Mouse (Mus musculus) myocyte (in vitro differentiated cells): ENCODE measurements around the gene Mex3d. TPM values are rescaled to one million over a fixed set of nuclear protein-coding genes. Genes with fewer than 3 reads are reported as not detected.

Experiments used
- H3K27me3 ChIP-seq: one replicate; pipeline ENCODE4 v1.6.1; 2011; ENCODE audit not compliant: control insufficient read depth, insufficient read depth, insufficient read length
- H3K36me3 ChIP-seq: one replicate; pipeline ENCODE4 v1.6.1; 2011; ENCODE audit not compliant: control insufficient read depth, insufficient read depth
- H3K4me2 ChIP-seq: one replicate; pipeline ENCODE4 v1.6.1; 2011; ENCODE audit warnings: low read depth, control low read depth
- H3K4me3 ChIP-seq: one replicate; pipeline ENCODE4 v1.5.1; 2011; ENCODE audit warnings: mild to moderate bottlenecking, control low read depth, moderate library complexity
- H3K79me2 ChIP-seq: one replicate; pipeline ENCODE4 v1.6.1; 2011; ENCODE audit not compliant: control insufficient read depth, insufficient read depth
- H3ac ChIP-seq: one replicate; pipeline ENCODE4 v1.6.1; 2011; ENCODE audit not compliant: control insufficient read depth, insufficient read length
- E2F4 ChIP-seq: IDR thresholded peaks from one replicate; pipeline ENCODE4 v1.6.1; 2011; ENCODE audit warnings: mild to moderate bottlenecking, control low read depth, moderate library complexity; ENCODE audit not compliant: insufficient read depth
- MYOD1 ChIP-seq, 3 experiments: IDR thresholded peaks; one replicate each; pipeline ENCODE4 v1.6.1; 2011; ENCODE audit warnings: control low read depth in 2 of 3, low read depth in 2 of 3, mild to moderate bottlenecking in 2 of 3, moderate library complexity in 1 of 3; ENCODE audit not compliant: insufficient read length in 2 of 3, control insufficient read depth in 1 of 3
- MYOG ChIP-seq, 3 experiments: IDR thresholded peaks; one replicate each; pipeline ENCODE4 v1.6.1; 2011; ENCODE audit warnings: control low read depth in 2 of 3, low read depth in 2 of 3, mild to moderate bottlenecking in 2 of 3; ENCODE audit not compliant: insufficient read length in 2 of 3, control insufficient read depth in 1 of 3, insufficient read depth in 1 of 3
- POLR2A ChIP-seq: IDR thresholded peaks from one replicate; pipeline ENCODE4 v1.6.1; 2011; ENCODE audit warnings: low read depth, mild to moderate bottlenecking, control low read depth, moderate library complexity; ENCODE audit not compliant: insufficient read length
- POLR2AphosphoS2 ChIP-seq: IDR thresholded peaks from one replicate; pipeline ENCODE4 v1.6.1; 2011; ENCODE audit warnings: low read depth, control low read depth; ENCODE audit not compliant: insufficient read length
- REST ChIP-seq: IDR thresholded peaks from one replicate; pipeline ENCODE4 v1.6.1; 2011; ENCODE audit warnings: mild to moderate bottlenecking, control low read depth, moderate library complexity; ENCODE audit not compliant: insufficient read depth, insufficient read length
- SRF ChIP-seq: IDR thresholded peaks from one replicate; pipeline ENCODE4 v1.6.1; 2011; ENCODE audit warnings: low read depth; ENCODE audit not compliant: control insufficient read depth, insufficient read length
- TCF3 ChIP-seq: IDR thresholded peaks from one replicate; pipeline ENCODE4 v1.6.1; 2011; ENCODE audit warnings: low read depth, control low read depth; ENCODE audit not compliant: insufficient read length
- USF1 ChIP-seq: IDR thresholded peaks from one replicate; pipeline ENCODE4 v1.6.1; 2011; ENCODE audit warnings: low read depth, mild to moderate bottlenecking, control low read depth, moderate library complexity
- polyA plus RNA-seq: library from polyadenylated mRNA; unstranded; fragments of >200 nt; fragmentation: generic; extraction: Trizol; gene quantifications from one replicate; pipeline ENCODE4 v1.2.1, GENCODE M21; 2012; ENCODE audit warnings: missing spikeins

The Mex3d gene
- polyA plus RNA-seq, 1 experiment, result 29.6 TPM

DNA sequence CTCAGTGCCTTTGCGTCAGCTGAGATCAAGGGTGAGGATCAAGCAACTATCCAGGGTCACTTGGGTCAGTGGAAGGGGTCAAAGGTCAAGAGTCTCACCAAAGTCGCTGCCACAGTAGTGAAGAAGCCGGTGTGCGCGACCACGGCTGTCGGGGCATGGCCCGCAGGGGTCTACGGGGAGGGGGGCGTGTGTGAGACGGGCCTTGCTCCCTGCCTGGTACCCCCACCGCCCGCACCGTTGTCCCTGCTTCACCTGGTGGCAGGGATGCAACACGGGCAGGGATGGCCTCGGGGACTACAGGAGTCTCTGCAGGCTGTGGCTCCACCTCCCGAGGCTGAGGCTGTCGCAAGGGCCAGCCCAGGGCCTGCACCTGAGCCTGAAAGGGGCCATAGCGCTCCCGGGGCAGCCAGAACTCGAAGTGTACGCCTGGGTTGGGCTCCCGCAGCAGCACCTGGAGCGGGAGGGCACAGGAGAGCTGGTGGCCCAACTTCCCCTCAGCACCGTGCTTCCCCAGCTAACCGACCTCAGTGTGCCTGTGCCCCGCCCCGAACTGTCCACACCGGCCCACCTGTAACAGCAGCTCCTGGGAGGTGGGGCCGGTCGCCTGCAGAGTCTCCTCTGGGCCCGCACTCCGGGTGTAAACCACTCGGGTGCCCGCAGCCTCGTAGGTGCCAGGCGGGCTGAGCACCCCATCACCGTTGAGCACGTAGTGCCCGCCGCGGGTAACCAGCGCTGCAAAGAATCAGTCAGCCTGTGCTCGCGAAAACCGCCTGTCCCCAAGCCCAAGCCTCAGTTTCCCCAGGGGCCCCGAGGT, 45.8 kb downstream of the Mex3d start:
- Histone ChIP-seq H3ac (no peak overlapping the region), H3K79me2 (no peaks in the 10 kb centered on the region), H3K36me3 (no peaks in the 10 kb centered on the region), H3K4me2 (no peak overlapping the region), H3K4me3 (no peak overlapping the region), H3K27me3 (no peaks in the 10 kb centered on the region)
- TF ChIP-seq POLR2AphosphoS2 (peak; percentile 24), MYOG (IDR thresholded peaks at IDR 0.05; ENCODE audit: control insufficient read depth in 1 of 3, insufficient read depth in 1 of 3, insufficient read length in 2 of 3, low read depth in 2 of 3) (no peak)

GRCm38 (mm10) chr10:80341026-80341425, 46.4 kb downstream of the Mex3d start:
- Histone ChIP-seq H3K79me2 (no peaks in the 10 kb centered on the region), H3K27me3 (no peaks in the 10 kb centered on the region), H3K36me3 (no peaks in the 10 kb centered on the region), H3K4me3 (no peak overlapping the region), H3K4me2 (no peak overlapping the region), H3ac (no peak overlapping the region)
- TF ChIP-seq MYOG (IDR thresholded peaks at IDR 0.05; ENCODE audit: control insufficient read depth in 1 of 3, insufficient read depth in 1 of 3, insufficient read length in 2 of 3, low read depth in 2 of 3), result no peak
- peak; percentile 54 for TF ChIP-seq POLR2AphosphoS2
- no peak for TF ChIP-seq REST

DNA sequence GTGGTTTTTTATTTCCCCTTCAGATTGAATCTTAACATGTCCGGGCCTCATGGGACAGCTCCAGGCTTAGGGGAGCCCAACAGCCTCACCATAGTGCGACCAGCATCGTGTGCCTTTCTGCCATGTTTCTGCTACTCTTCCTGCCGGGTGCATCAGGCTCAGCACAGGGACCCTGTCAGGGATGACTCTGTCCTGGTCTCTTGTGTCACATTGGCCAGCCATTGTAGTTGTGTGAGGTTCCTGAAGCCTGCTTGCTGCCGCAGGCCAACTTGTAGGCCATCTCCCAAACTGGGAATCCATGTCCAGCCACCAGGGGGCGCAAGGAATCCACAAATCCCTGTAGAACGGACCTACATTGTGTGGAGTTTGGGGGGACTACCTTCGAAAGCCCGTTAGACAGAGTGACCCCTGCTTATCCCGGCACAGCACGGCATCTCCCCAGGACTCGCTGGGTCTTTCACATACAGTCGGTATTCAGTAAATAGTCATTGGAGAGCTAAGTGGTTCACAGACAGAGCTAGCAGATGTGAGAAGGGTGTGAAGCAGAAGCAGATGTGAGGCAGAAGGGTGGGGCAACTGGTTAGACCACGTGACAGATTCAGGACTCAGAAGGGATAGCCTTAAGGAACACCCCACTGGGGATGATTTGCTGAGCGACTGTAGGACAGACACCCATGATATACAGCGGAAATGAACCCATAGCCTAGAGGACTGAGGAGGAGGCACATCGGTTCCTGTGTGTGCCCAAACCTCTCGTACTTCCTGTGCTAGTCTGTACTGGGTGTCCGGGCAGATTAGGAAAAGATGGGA, 47.3 kb downstream of the Mex3d start:
- Histone ChIP-seq H3K4me3 (no peak overlapping the region), H3K27me3 (no peaks in the 10 kb centered on the region), H3ac (no peak overlapping the region), H3K79me2 (no peaks in the 10 kb centered on the region), H3K36me3 (no peaks in the 10 kb centered on the region), H3K4me2 (peak overlapping the region; percentile 51)
- peak; percentile 92 for TF ChIP-seq USF1
- TF ChIP-seq POLR2AphosphoS2, result peak; percentile 83
- TF ChIP-seq SRF, result no peak
- TF ChIP-seq MYOD1 (IDR thresholded peaks at IDR 0.05; ENCODE audit: control insufficient read depth in 1 of 3, insufficient read length in 2 of 3, low read depth in 2 of 3), result no peak
- TF ChIP-seq E2F4, result no peak
- TF ChIP-seq POLR2A, result peak; percentile 23

DNA sequence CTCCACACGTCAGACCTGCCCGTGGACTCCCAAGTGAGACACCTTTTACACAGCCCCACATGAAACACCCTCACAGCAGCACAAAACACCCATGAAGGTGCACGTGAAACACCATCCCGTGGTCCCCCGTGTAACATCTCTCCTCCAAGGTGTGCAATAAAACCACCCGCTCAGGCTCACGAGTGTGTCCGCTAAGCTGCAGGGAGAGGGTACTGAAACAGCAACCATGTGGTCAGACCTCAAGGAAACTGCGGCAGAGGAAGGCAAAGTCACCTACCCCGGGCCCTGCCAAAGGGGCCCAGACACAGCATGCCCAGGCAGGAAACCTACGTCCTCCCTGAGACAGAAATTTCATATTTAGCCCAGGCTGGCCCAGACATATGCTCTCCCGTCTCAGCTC, 51.2 kb downstream of the Mex3d start:
- Histone ChIP-seq H3K27me3 (no peaks in the 10 kb centered on the region), H3ac (no peak overlapping the region), H3K4me3 (no peak overlapping the region), H3K4me2 (no peak overlapping the region), H3K79me2 (no peaks in the 10 kb centered on the region), H3K36me3 (no peaks in the 10 kb centered on the region)
- TF ChIP-seq MYOD1 (IDR thresholded peaks at IDR 0.05; ENCODE audit: control insufficient read depth in 1 of 3, insufficient read length in 2 of 3, low read depth in 2 of 3) (no peak), POLR2AphosphoS2 (peak; percentile 49)

DNA sequence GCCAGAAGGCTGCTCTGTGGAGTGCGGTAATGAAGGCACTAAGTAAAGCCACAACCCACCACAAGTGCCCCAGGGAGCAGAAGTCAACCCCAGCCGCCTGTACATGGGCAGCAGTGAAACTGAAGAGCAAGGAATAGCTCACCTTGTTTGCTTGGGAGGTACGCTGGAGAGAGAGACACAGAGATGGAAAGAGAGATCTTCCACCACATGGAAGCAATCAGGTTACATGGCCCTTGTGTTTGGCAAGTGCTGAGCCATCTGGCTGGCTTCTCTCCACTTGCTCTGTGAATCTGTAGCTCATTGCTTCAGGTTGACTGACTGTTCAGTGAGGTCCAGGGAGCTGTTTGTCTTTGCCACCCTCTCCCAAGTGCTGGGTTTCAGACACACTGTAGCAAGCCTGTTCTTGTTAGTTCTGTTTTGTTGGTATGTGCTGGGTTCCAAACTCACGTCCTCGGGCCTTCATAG, 54.9 kb downstream of the Mex3d start:
- Histone ChIP-seq H3K36me3 (no peaks in the 10 kb centered on the region), H3K27me3 (no peaks in the 10 kb centered on the region), H3K79me2 (no peaks in the 10 kb centered on the region), H3K4me3 (no peak overlapping the region), H3ac (no peak overlapping the region), H3K4me2 (no peak overlapping the region)
- no peak for TF ChIP-seq POLR2A
- no peak for TF ChIP-seq E2F4
- TF ChIP-seq POLR2AphosphoS2, result no peak
- no peak for TF ChIP-seq TCF3
- TF ChIP-seq MYOG (IDR thresholded peaks at IDR 0.05; ENCODE audit: control insufficient read depth in 1 of 3, insufficient read depth in 1 of 3, insufficient read length in 2 of 3, low read depth in 2 of 3), result no peak
